Mouse (Mus musculus): Measurements from ENCODE around the gene Tmem215.

DNA sequence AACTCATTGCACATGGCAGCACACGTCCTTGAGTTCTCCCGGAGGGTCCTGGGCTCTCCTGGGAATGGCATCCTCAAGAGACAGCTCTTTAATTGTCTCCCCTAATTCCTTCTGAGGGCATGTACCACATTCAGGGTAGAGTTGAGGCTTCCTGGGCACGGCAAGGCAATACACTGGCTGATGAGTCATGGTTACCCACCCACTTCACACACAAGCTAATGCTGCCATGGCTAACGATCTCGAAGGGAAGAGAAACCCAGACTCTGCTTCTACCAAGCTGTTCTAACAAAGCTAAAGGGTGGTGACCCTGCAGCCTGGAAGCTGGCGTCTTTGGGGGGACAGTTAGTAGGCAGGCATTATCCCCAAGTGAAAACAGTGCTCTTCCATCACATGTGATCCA lies 24.4 kb downstream of the Tmem215 start:
- TF ChIP-seq CTCF (IDR thresholded peaks at IDR 0.05; ENCODE audit: low read depth, low read length) (no peak), TAL1 (conservative IDR thresholded peaks at IDR 0.05; ENCODE audit: low read depth, low read length) (no peak), GATA2 (IDR thresholded peaks at IDR 0.05; ENCODE audit: borderline replicate concordance, low read depth, low read length) (no peak), GATA1 (IDR thresholded peaks at IDR 0.05; ENCODE audit: borderline replicate concordance, low read length) (no peak)

Data from G1E (cell line).